Mouse (Mus musculus): ENCODE results near the gene Rmnd5b. TPM values are rescaled to one million over a fixed set of nuclear protein-coding genes. Genes with fewer than 3 reads are reported as not detected.

Gene Rmnd5b
- total RNA-seq, 2 experiments from 2014 or later, result 3.6 to 18.6 TPM

GRCm38 (mm10) chr11:51595459-51596083, 40.1 kb downstream of the Rmnd5b start:
- ATAC-seq (replicated peaks; ENCODE audit: low FRiP score, poor library complexity, severe bottlenecking), result no peak

- no peak for ATAC-seq (replicated peaks; ENCODE audit: low FRiP score, poor library complexity, severe bottlenecking)
Measured at GRCm38 (mm10) chr11:51594715-51595350, 40.9 kb downstream of the Rmnd5b start.

DNA sequence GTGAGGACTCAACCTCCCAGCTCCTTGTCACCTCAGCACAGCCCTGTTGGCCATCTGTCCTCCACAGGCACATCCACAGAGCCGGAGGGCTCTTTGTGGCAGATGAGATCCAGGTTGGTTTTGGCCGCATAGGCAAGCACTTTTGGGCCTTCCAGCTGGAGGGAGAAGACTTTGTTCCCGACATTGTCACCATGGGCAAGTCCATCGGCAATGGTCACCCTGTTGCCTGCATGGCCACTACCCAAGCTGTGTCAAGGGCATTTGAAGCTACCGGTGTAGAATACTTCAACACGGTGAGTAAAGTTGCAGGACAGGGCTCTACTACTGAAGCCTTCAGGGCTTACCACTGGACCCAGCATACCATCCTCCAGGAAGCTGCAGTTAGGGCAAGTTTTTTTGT, 41.8 kb downstream of the Rmnd5b start:
- ATAC-seq (replicated peaks; ENCODE audit: low FRiP score, poor library complexity, severe bottlenecking), result no peak

DNA sequence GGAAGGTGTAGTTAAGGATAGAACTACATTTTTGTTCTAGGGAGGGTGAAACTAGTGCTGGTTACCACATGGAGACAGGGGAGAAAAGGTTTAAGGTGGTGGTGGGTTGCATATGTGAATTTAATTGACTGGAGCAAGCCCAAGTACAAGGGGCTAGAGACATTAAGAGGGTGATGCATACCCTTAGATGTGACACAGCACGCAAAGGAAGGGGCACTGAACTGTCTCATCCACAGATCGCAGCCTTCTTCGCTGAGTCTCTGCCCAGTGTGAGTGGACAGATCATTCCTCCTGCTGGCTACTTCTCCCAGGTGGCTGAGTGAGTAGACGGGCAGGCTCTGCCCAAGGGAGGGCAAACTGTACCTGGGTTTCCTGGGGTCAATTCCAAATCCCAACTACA, 42.3 kb downstream of the Rmnd5b start:
- no peak for ATAC-seq (replicated peaks; ENCODE audit: low FRiP score, poor library complexity, severe bottlenecking)

- no peak for ATAC-seq (replicated peaks; ENCODE audit: low FRiP score, poor library complexity, severe bottlenecking)
Measured at GRCm38 (mm10) chr11:51591915-51592314, 43.8 kb downstream of the Rmnd5b start.

DNA sequence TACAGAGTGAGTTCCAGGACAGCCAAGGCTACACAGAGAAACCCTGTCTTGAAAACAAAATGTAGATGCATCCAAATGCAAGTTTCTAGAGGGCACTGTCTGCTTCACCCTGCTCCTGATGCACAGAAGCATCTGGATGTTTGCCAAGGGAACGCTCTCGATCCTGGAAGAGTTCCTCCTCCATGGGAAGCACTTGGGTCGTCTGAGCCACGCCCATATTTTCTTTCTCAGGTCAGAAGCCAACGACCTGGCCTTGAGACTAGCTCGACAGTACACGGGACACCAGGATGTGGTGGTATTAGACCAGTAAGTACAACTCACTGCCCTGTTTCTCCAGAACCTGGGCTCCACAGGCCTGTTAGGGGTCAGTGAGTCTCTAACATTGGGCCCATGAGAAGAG, 44.5 kb downstream of the Rmnd5b start:
- ATAC-seq (replicated peaks; ENCODE audit: low FRiP score, poor library complexity, severe bottlenecking), result no peak

DNA sequence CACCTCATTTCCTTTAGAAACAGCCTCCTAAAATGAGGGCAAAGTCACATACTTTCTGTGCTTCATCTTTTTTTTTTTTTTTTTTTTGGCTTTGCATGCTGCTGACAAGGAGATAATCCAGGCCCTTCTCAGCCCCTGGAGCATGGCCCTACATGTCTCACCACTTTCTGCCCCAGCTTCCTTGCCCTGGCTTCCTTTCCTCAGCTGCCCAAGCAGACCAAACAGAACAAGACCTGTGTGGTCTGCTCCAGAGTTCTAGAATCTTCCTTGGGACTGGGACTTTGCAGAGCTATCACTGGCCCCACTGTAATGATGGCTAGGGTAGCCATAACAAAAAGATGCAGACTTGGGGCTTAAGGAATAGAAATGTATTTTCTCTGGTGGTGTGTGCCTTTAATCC, 45.7 kb downstream of the Rmnd5b start:
- ATAC-seq (replicated peaks; ENCODE audit: low FRiP score, poor library complexity, severe bottlenecking), result no peak

DNA sequence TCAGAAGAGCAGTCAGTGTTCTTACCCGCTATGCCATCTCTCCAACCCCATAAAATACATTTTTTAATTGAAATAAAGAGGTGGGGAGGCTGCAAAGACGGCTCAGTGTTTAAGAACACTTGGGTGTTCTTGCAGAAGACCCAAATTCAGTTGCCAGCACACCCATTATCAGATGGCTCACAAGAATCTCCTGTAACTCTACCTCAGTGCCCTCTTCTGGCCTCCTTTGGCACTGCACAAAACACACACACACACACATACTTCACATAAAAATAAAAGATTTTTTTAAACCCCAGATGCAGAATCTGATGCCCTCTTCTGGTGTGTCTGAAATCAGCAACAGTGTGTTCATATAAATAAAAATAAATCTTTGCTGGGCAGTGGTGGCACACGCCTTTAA, 46.9 kb downstream of the Rmnd5b start:
- ATAC-seq (replicated peaks; ENCODE audit: low FRiP score, poor library complexity, severe bottlenecking), result no peak

DNA sequence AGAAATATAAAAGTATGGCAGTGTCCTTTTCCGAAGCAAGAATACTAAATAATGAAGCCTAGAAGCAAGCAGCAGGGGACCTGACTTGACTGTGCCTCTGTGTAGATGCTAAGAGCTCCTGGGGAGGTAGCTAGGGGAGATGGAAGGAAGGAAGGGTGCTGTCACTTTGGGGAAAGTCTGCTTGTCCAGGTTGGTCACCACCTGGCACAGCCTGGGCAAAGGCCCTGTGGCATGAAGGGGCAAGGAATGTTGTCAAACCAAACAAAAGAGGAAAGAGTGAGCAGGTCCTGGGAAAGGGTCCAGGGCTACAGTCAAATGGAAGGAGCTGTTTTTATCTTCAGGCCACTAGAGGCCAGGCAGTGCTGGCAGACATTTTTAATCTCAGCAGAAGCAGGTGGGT, 48.6 kb downstream of the Rmnd5b start:
- ATAC-seq (replicated peaks; ENCODE audit: low FRiP score, poor library complexity, severe bottlenecking), result no peak

DNA sequence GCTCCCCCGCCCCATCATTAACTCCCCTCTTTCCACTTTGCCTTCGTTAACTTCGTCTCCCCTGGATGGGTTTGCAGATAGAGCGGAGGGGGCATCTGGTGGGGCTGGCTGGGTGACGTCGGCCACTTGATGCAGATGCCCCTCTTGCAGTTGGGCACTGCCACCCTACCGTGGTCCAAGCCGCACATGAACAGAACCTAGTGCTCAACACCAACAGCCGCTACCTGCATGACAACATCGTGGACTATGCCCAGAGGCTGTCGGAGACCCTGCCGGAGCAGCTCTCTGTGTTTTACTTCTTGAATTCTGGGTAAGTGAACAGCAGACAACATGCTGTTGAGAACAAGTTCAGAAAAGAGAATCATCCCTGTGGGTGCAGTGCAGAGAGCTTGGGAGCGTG, 49.3 kb downstream of the Rmnd5b start:
- ATAC-seq (replicated peaks; ENCODE audit: low FRiP score, poor library complexity, severe bottlenecking), result no peak

DNA sequence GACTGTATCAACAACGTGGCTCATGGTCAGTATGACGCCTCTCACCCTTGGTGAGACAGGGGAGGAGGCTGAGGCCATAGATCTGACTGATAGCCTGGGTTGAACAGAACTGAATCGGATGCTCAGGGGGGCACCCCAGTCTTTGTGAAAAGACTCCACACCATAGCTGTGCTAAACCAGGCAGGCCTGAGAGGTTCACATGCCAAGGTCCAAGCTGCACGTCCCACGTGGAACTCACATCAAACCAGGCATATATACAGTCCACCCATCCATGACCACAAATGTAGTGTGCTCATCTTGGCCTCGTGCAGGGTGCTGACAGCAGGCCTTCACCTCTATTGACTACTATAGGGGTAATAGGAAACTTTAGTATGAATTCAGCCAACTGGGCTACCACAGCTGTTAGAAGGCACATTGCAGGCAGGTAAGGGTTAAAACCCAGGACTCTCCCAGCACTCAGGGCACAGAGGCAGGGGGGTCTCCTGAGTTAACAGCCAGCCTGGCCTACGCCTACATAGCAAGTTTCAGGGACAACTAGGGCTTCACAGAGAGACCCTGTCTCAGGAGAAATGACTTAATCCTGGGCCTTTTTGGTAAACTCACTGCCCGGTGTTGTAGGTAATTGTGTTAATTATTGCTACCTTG, 50.0 kb downstream of the Rmnd5b start:
- ATAC-seq (replicated peaks; ENCODE audit: low FRiP score, poor library complexity, severe bottlenecking), result no peak

- peak; percentile 91 for ATAC-seq (replicated peaks; ENCODE audit: low FRiP score, poor library complexity, severe bottlenecking)
Measured at GRCm38 (mm10) chr11:51584431-51585248, 51.1 kb downstream of the Rmnd5b start, which contains the start of gene Phykpl. Gene Phykpl (plus strand): TSS chr11:51584757.

GRCm38 (mm10) chr11:51584057-51584430, 51.7 kb downstream of the Rmnd5b start:
- ATAC-seq (replicated peaks; ENCODE audit: low FRiP score, poor library complexity, severe bottlenecking), result peak; percentile 5

DNA sequence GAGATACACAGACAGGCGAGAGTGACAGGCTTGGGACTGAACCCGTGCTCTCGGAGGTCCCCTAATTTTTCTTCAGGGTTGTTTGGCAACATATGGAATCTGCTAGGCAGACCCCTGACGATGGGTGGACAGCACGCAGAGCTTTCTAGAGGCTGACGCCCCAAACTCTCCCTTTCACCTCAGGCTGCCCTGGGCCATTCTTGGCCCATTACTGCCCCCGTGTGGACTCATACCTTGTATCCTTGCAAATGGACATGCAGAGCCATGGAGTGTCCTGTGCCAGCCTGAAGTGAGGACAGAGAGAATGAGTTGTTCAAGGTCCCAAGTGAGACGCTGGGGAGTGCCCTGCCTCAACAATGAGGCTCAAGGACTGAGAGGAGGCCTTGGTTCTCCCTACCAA, 53.0 kb downstream of the Rmnd5b start:
- peak; percentile 50 for ATAC-seq (replicated peaks; ENCODE audit: low FRiP score, poor library complexity, severe bottlenecking)

GRCm38 (mm10) chr11:51579024-51579423, 56.7 kb downstream of the Rmnd5b start:
- no peak for ATAC-seq (replicated peaks; ENCODE audit: low FRiP score, poor library complexity, severe bottlenecking)

DNA sequence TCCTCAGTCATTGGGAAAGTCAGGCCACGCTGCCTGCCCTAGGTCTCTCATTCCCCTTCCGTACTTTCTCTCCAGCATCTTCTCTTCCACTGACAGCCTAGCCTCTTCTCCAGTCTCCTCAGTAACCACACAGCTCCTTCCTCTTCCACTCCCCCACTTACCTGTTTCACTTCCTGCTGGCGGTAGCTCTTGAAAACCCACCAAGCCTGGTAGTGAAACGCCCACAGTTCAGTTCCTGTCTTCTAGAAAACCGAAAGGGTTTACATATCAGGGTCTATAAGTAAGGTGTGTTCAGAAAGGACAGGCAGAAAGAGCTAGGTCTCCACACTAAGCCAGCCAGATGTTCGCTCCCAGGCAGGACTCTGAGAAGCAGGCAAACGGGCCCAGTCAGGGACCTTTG, 58.1 kb downstream of the Rmnd5b start:
- ATAC-seq (replicated peaks; ENCODE audit: low FRiP score, poor library complexity, severe bottlenecking), result no peak

- ATAC-seq (replicated peaks; ENCODE audit: low FRiP score, poor library complexity, severe bottlenecking), result no peak
Measured at GRCm38 (mm10) chr11:51576454-51576853, 59.2 kb downstream of the Rmnd5b start.

Data from erythroblast, adult 5-6 weeks (primary cell).